Mouse (Mus musculus): Measurements from ENCODE around the gene Mov10.
"Not testable (repeated sequence)": the region's sequence is repeated elsewhere in the genome, so short reads cannot be mapped to it uniquely, and the experiment has no call there.

Gene Mov10

DNA sequence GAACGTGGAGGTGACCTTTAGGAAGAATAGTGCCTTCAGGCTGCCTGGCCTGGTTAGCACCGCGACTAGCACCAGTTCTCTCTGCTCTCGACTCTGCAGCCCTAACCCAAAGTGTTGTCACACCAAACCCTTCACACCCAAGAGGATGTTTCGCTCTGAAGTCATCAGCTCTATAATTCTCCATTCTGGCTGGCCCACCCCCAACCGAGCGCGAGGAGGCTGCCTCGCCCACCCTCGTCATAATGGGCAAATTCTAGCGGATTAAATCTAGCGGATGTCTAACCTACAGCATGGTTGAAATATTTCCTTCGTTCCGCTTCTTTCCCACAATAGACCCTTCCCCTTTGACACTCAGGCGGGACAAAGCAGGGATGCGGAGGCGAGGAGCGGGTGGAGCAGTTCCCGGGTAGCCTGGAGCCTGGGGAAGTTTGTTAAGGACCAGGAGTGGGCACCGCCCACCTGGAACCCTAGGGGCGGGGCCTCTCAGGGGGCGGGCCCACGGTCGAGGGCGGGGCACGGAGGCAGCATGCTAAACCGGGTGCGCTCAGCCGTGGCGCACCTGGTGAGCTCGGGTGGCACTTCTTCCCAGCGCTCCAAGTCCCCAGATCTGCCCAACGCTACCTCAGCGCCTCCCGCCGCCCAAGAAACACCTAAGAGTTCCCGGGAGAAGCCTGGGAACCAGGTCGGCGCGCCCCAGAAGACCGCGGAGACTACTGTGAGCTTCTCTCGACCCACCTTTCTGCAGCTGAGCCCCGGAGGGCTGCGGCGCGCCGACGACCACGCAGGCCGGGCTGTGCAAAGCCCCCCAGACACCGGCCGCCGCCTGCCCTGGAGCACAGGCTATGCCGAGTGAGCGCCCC lies 37.6 kb downstream of the Mov10 start, which contains the start of gene Ppm1j:
Gene Ppm1j, plus strand, starts transcription at position 496 of the 860 bp plus-strand sequence.
- peak; percentile 89 for DNase-seq

DNA sequence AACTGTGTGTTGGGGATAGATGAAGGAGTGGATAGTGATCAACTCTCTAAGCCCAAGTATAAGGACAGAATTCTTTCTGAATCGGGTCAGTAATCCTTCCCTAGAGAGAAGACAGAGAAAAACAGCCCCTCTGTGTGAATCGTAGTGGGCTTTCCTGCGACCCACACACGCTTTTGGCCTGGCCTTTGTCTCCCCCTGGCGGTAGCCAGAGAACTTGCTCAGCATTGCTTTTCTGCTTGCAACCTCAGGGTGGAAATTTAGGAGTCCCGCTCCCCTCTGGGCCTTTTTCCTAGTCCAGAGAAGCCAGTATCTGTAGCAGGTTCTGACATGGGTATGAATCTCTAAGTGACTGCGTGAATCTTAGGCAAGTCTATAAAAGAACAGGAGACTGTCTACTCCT lies 38.4 kb downstream of the Mov10 start:
- DNase-seq = peak; percentile 43

DNA sequence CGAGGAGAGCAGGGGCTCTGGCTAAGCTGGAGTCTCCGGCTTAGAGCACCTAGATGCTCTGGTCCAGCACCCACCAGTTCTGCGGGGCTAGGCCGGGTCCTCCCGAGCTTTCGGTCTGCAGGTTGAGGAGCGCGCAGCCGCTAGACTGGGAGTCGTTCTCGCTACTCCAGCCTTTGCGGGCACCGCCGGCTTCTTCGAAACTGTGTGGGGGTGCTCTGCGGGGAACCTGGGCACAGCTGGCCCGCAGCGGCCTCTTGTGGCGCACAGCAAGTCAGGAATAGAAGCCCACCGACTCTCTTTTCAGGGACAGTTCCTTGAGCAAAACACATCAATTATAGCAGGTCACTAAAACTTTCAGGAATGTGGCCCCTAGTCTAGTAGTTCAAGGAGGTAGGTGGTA lies 41.0 kb downstream of the Mov10 start:
- no peak for DNase-seq

DNA sequence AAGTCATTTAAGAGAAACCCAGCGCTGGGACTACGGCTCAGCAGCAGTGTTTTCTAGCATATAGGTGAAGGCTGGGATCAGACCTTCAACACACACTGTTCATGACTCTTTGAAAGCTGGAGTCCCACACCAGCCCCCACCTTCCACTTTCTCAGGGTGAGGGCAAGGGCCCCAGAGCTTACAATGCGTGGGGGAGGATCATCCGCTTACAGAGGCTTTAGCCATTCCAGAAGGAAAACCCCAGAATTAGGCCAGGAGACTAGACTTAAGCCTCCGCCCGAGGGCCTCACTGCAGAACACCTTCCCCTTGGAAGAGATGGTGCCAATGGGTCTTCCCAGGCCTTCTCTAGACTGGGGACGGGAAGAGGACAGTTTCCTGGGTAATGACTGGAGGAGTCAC lies 45.1 kb downstream of the Mov10 start:
- no peak for DNase-seq

DNA sequence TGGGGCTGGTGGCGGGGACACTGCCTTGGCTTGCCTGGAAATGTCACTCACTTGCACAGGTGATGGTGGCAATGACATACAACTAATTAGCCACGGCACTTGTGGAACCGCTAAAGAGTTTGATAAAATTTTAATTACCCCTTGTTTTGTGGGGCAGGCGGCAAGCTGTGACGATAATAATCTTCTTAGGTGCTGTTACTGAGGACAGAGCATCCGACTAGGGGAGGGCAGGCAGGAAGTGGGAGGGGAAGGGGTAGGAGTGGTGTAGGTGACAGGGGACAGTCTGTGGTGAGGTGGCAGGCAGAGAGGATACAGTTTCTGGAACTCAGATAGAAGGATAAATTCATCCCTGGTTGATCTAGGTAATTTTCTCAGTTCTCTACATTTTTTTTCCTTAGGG lies 46.9 kb downstream of the Mov10 start:
- DNase-seq = no peak

DNA sequence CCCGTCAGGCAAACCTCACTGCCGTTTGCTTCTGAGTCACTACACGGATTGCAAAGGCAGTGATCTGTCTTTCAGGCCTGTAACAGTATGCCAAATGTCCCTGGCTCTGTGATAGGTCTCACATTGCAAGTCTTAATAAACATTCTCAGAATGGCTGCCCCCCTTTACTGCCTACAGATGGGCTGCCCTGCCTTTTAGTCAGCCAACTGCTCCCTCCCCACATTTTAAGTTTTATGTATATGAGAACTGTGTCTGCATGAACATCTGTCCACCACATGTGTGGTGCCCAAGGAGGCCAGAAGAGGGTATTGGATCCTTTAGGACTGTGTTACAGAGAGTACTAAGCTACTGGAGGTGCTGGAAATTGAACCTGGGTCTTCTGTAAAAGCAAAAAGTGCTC lies 47.4 kb downstream of the Mov10 start:
- DNase-seq = no peak

DNA sequence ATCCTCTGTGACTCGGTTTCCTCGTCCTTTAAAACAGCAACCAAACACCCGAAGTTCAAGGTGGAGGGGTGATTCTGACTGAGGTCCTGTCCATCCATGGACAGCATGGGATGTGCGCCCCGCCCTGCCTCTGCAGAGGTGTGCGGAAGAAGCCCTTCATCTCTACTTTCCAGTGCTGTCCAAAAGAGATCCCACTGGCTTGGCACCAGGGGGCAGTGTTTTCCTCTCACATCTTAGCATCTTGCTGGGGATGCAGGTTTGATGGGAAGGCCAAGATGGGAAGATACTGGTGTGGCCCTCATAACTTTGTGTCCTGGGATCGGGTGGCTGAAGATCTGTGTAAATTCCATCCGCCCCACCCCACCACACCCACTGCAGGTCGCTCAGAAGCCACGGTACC lies 48.3 kb downstream of the Mov10 start:
- DNase-seq = peak; percentile 52

DNA sequence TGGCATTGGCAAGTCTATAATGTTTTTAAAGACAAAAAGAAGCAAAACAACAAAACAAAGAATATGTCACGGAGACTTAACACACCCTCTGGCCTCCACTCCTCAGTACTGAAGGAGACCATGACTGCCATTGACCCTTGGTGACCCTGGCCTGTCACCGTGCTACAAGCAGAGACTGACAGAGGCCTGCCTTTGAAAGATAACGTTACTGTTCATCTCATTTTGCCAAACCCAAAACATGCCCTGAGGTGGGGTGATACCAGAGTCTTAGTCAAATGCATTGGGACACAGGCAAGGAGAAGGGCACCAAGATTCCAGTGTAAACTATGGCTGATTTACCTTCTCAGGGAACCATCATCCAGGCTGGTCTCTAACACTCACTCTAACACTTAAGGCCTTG lies 49.2 kb downstream of the Mov10 start:
- no peak for DNase-seq

DNA sequence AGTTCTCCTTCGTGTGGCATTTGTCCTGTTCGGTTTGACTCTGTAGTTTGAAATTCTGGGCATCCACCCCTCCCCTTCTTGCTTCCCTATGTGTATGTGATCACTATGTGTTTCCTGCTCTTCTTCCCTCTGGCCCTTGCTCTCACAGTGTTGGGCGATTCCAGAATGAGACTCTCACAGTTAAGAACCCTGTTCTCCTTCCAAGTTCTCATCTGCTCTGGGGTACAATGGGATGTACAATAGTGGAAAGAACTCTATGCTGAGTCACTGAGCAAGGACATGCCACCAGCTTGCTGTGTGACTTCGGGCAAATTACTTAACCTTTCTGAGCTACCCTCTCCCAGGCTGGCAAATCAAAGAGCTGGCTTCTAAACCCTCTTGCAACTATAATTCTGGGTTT lies 50.6 kb downstream of the Mov10 start:
- DNase-seq = no peak

DNA sequence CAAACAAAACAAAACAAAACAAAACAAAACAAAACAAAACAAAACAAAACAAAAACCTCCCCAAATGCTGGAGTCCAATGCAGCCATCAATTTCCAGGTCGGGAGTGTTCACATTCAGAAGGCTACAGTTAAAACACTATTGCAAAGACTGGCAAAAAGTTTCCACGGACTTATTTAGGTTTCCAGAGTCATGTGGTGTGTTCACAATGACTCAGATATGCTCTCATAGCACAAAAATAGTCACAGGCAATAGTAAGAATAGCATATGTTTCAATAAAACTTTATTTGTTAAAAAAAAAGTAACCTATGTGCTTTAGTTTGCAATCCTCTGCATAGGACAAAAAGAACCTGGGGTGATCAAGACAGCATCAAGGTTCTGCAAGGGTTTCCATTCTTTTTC lies 51.2 kb downstream of the Mov10 start:
- no peak for DNase-seq

DNA sequence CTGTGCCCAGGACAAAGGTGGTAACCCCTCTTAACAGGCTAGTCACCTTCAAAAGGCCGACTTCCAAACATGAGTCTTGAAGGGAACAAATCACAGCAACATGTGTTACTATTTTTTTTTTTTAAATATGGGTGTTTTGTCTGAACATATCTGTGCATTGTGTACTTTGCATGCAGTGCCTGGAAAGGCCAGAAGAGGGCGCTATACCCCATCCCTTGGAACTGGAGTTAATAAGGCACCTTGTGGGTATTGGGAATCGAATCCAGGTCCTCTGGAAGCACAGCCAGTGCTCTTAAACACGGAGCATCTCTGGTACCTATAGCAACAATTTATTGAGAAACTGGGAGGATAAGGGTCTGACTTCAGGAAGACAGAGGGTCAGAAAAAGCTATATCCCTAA lies 53.3 kb downstream of the Mov10 start:
- peak; percentile 28 for DNase-seq

DNA sequence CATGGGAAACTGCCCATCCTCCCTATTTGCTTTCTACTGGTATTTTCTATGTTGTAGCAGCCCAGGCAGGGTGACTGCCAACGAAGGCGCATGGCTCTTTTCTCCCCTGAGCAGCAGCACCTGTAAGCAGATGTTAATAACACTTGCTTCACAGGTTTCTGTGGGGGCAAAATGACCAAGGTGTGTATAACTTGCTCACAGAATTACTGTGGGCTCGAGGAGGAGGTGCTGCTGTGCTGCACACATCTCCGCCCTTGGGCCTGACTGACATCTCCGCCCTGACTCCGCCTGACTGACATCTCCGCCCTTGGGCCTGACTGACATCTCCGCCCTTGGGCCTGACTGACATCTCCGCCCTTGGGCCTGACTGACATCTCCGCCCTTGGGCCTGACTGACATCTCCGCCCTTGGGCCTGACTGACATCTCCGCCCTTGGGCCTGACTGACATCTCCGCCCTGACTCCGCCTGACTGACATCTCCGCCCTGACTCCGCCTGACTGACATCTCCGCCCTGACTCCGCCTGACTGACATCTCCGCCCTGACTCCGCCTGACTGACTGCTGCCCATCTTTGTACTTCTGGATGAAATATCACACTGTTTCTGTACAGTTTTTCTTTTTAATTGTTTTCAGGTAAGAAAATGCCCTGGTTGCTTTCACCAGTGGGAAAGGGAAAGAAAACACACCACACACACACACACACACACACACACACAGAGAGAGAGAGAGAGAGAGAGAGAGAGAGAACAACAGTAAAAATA lies 56.1 kb downstream of the Mov10 start:
- peak; percentile 28 for DNase-seq

DNA sequence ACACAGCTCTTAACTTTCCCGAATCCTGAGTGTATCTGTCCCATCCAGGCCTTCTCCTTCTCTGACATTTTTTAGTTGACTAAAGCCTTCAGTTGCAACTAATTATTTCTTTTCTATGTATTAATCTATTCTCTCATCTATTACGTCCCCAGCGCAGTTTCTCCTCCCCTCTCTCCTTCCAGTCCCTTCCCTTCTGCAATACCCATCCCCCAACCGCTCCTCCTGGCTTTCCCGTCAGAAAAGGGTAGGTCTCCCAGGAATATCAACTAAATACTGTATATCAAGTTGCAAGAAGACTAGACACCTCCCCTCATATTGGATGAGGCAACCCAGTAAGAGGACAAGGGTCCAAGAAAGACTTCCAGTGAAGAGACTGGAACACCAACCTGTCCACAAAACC lies 59.5 kb downstream of the Mov10 start:
- no peak for DNase-seq

DNA sequence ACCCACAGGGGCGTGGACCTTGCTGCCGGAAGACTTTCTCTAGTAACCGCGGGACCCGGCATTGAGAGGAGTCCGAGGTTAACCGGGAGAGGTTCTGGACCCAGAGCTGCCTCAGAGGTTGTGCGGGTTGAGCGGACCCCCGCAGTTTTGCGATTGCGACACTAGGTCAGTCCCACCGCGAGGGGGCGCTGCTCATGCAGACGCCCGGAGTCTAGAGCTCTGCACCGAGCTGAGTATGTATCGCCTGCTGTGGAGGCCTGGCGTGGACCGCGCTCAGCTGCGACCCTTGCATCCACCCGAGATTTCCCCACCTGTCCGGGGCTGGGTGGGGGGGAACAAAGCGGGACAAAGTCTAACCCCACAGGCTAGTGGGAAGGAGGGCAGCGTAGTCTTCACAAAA lies 60.0 kb downstream of the Mov10 start:
- peak; percentile 52 for DNase-seq

DNA sequence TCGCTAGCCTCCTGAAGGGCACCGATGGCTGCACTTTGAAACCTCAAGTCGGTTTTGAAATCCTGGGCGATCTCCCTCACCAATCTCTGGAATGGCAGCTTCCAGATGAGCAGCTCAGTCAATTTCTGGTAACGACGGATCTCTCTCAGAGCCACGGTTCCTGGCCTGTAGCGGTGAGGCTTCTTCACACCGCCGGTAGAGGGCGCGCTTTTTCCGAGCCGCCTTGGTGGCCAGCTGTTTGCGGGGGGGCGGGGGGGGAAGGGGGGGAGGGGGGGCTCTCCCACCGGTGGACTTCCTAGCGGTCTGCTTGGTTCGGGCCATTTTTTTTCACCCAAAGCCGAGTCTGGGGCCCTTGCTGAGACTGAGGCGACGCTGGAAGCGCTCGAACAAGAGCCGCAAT lies 65.5 kb downstream of the Mov10 start:
- not testable (repeated sequence) for DNase-seq

All from kidney, adult 9 months (tissue).